Mouse (Mus musculus): Measurements from ENCODE around the gene Zp3r.

GRCm38 (mm10) chr1:130576389-130576788 is 53.0 kb downstream of the Zp3r start:
- TF ChIP-seq POLR2A (IDR thresholded peaks at IDR 0.05; ENCODE audit: borderline replicate concordance, control insufficient read depth, low read depth, low read length) (no peak), CTCF (IDR thresholded peaks at IDR 0.05; ENCODE audit: control insufficient read depth, insufficient read depth, low read length) (no peak)
